Mouse (Mus musculus) skeletal muscle tissue, adult 2 months (tissue): ENCODE results near the gene Egr4.

ENCODE experiments used
- DNase-seq: peaks from one replicate; pipeline ENCODE4 v3.0.0-alpha.2; 2012; ENCODE audit warnings: low read depth, low spot score

Gene Egr4

DNA sequence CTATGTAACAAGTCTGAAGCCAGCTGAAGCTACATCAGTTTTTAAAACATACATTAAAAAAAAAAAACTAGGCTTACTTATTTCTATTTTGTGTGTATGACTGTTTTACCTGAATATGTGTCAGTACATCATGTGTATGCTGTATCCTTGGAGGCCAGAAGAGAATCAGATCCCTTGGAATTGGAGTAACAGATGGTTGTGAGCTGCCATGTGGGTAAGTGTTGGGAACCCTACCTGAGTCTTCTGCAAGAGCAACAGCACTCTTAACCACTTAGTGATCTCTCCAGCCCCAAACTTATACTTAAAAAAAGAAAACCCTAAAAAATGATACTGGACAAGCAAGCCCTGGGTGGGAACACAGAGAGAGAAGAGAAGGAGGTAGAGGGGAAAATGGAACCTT lies 16.4 kb downstream of the Egr4 start:
- no peak for DNase-seq

GRCm38 (mm10) chr6:85491606-85492005 lies 21.8 kb downstream of the Egr4 start:
- DNase-seq, result no peak

DNA sequence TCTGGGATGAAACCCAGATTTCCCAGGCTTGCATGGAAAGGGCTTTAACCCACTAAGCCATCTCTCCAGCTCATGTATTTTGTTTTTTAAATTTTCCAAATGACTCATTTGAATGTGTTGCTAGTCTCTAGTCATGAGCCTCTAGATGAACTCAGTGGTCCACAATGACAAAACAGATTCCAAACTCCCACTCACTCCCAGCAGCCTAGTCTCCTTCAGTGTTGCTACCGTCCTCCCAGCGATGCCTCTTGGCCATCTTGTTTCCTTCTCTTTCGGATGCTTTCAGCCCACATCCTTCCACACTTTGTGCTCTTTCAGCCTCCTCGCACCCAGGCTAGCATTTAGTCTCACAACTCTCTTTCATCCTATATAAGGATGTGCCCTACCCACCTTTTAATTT lies 23.1 kb downstream of the Egr4 start:
- no peak for DNase-seq

DNA sequence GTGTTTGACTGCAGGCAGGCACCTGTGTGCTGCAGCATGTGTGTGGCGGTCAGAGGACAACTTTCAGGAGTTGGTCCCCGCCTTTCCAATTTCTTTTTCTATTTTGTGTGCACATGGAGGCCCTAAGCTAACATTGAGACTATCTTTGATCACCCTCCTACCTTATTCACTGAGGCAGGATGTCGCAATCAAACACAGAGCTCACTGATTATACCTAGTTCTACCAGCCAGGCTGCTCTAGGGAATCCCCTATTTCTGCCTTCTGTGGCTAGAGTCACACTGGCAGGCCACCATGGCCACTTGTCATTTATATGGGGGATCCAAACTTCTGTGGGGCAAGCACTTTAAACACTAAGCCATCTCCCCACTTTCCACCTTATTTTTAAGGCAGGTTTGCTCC lies 23.7 kb downstream of the Egr4 start:
- no peak for DNase-seq

GRCm38 (mm10) chr6:85488510-85488909 lies 24.9 kb downstream of the Egr4 start:
- DNase-seq, result no peak

- DNase-seq, result no peak
Observed at GRCm38 (mm10) chr6:85485738-85486137, 27.7 kb downstream of the Egr4 start.

DNA sequence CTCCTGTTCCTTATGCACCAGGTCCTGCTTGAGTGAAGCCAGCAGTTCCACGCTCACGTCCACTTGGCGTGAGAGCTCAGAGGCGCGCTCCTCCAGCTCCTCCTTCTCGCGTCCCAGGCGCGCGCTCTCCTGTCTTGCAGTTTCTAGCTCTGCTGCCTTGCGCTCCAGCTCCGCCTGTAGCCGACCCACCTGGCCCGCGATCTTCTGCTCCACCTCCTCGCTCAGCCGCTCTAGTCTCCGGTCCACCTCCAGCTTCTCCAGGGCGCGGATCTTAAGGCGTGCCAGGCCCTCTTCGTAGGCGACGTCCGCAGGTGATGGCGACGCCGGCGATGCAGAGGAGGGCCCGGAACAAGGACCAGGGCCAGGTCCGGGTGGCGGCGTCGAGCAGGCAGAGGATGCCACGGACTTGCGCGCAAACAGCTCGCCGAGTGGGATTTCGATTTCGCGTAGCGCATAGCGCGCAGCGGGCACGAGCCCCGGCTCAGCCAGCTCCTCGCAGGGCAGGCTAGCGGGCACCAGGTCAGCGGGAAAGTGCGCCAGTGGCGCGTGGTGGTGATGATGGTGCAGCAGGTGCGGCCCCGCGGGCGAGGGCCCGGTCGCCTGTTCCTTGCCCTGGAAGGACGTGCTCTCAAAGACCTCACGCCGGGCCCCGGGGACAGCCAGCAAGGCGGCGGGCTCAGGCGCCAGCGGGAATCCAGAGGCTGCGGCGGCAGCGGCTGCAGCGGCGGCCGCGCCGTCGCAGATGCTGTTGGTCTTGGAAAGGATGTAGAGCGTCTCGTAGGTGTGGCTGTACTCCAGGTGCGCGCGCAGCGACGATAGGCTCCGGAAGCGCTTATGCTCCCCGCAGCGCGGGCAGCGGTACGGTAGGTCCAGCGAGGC lies 29.3 kb downstream of the Egr4 start:
- no peak for DNase-seq

DNA sequence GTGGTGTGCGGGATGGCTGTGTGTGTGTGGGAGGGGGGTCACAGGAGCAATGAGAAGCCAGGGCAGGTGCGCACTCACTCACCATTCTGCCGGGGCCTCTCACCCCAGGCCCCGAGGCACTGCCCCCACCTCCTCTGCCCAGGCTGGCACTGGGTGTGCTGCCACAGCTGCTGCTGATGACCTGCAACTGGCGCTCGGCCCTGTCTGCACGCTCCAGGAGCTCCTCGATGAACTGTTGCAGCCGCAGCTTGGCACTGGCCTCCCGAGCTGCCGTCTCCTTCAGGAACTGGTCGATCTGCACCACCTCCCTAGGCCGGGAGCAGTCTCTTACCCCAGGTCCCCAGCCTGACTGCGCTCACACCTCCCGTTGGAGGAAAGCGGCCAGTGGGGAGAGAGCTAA lies 32.7 kb downstream of the Egr4 start:
- DNase-seq, result no peak

DNA sequence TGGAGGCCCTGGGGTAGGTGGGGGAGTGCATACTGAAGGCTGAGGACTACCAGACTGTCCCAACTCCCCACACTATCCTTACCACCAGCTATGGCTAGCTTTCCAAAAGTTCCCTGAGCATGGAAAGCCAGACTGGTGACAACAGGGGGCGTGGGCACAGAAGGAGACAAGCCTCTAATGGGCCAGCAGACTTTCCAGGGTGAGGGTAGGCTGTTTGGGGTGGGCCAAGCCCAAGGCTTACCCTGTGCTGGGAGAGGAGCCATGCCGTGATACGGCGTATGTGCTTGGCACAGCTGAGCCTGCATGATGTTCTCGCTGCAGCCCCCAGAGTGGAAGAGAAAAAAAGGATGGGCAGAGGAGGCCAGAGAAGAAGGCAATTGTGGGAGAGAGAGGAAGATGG lies 33.4 kb downstream of the Egr4 start:
- no peak for DNase-seq

DNA sequence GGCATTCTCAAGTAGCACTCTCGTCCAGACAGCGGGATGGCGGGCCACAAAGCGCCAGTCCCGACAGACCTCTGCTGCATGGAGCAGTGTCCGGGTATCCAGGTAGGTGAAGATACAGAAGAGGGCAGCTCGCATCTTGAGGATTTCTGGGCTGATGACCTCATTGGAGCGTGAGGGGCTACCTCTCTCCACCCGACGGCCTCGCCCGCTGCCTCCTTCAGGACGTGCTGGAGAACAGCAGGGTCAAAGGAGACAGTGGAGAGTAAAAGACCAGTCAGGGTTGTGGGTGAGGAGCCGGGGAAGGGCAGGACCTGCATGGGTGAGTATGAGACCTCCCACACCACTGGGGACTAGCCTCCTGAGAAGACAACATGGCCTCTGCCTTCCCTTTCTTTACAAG lies 35.0 kb downstream of the Egr4 start:
- DNase-seq, result no peak

DNA sequence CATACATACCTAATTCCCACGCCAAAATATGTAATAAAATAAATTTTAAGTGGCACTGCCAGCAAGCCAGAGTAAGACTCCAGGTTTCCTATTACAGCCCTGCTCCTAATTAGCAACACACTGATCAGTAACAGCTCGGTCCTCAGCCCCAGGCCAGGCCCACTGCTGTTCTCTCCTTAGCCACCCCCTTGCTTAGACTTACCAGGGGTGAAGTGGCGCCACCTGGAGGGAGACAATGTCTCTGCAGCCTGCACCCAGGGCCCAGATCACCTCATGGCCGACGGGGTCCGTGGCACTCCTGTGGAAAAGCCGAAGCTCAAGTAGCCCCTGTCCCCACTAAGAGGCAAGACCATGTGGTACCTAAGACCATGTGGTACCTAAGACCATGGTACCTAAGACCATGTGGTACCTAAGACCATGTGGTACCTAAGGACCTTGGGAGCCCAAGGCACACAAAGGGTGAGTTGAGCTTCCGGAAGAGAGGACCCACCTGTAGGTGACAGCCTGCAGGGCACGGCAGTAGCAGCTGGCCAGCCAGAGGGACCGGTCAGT lies 35.9 kb downstream of the Egr4 start:
- DNase-seq, result no peak

DNA sequence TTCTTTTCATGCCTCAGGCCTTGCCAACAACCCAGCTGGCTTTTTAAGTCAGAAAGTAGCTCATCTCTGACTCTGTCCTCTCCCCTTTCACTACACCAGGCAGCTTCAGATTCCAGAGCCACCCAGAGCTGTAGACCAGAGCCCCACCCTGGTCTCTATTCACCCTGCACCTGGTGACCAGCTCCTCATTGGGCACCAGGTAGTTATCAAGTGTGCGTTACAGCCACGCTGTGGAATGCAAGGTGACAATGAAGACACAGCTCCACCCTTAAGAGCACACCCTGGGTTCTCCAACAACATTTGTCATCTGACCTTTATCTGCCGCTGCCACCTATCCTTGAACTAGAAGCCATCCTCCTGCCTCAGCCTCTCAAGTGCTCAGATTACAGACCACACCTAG lies 37.8 kb downstream of the Egr4 start:
- DNase-seq, result no peak

DNA sequence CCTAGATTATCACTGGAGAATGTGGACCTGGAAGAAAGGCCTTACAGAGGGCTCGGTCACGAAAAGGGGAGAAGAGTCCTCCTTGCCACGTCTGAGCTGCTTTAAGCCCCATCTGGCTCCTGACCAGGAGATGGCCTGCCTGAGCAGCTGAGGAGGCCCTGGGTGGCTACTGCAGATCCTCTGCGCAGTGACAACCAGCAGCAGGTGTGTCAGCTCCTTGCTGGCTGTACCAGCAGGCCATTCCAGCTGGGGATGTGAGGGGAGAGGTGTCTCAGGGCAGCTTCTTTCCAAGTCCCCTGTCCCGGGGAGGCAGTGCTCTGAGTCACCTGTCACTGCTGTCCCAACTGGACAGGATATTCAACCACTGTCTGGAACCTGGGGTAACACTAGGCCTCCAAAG lies 40.8 kb downstream of the Egr4 start:
- DNase-seq, result no peak

- no peak for DNase-seq
Observed at GRCm38 (mm10) chr6:85471962-85472361, 41.4 kb downstream of the Egr4 start.

- DNase-seq, result no peak
Observed at GRCm38 (mm10) chr6:85469660-85470430, 43.5 kb downstream of the Egr4 start.

- no peak for DNase-seq
Observed at GRCm38 (mm10) chr6:85465381-85465780, 48.0 kb downstream of the Egr4 start.
